Mouse (Mus musculus) bone marrow, adult 2 months (tissue): ENCODE measurements around the gene Ccdc107.

Experiments used
- CTCF ChIP-seq: fragments of 200-500 bp; IDR thresholded peaks from 2 replicates; pipeline ENCODE4 v1.5.1; 2011; ENCODE audit warnings: low read length, control low read depth; ENCODE audit not compliant: control insufficient read depth, insufficient read depth
- POLR2A ChIP-seq: fragments of 200-500 bp; IDR thresholded peaks from 2 replicates; pipeline ENCODE4 v1.6.1; 2011; ENCODE audit warnings: low read depth, mild to moderate bottlenecking, control low read depth, low read length, borderline replicate concordance; ENCODE audit not compliant: control insufficient read depth

GRCm38 (mm10) chr4:43456470-43456869 lies 36.2 kb upstream of the Ccdc107 start:
- TF ChIP-seq CTCF (no peak), POLR2A (no peak)
